Mouse (Mus musculus) lung, embryonic 16.5 days (tissue): ENCODE data around the gene Ccdc13. TPM values are rescaled to one million over a fixed set of nuclear protein-coding genes. Genes with fewer than 3 reads are reported as not detected.

Source experiments
- ATAC-seq: fragments of 200-750 bp; cut with Nextera tagmentation; 2 replicates; pipeline ENCODE4 v1.8.0; 2017; ENCODE audit warnings: low read depth, mild to moderate bottlenecking, moderate library complexity
- H3K27ac ChIP-seq: fragments of 300-500 bp; sonication (generic); 2 replicates; pipeline ENCODE4 v1.5.1; 2014; ENCODE audit warnings: mild to moderate bottlenecking, control low read depth, low read length
- H3K27me3 ChIP-seq: fragments of 300-500 bp; sonication (generic); 2 replicates; pipeline ENCODE4 v1.6.1; 2014; ENCODE audit warnings: low read depth, low read length, mixed read lengths; ENCODE audit not compliant: control insufficient read depth, insufficient read depth
- H3K36me3 ChIP-seq: fragments of 300-500 bp; sonication (generic); 2 replicates; pipeline ENCODE4 v1.6.1; 2014; ENCODE audit warnings: low read length; ENCODE audit not compliant: control insufficient read depth, insufficient read depth
- H3K4me1 ChIP-seq: fragments of 300-500 bp; sonication (generic); replicated peaks from 2 replicates; pipeline ENCODE4 v1.6.1; 2014; ENCODE audit warnings: low read length, mixed read lengths; ENCODE audit not compliant: control insufficient read depth, insufficient read depth
- H3K4me2 ChIP-seq: fragments of 300-500 bp; sonication (generic); 2 replicates; pipeline ENCODE4 v1.6.1; 2014; ENCODE audit warnings: low read depth, low read length, control low read depth
- H3K4me3 ChIP-seq: fragments of 300-500 bp; sonication (generic); 2 replicates; pipeline ENCODE4 v1.5.1; 2014; ENCODE audit warnings: mild to moderate bottlenecking, low read length, control low read depth
- H3K9ac ChIP-seq: fragments of 300-500 bp; sonication (generic); 2 replicates; pipeline ENCODE4 v1.6.1; 2014; ENCODE audit warnings: low read length, control low read depth
- H3K9me3 ChIP-seq: fragments of 300-500 bp; sonication (generic); 2 replicates; pipeline ENCODE4 v1.6.1; 2016; ENCODE audit warnings: low read length; ENCODE audit not compliant: control insufficient read depth
- WGBS: fragments of 180-500 bp; shearing (Covaris S2); extraction: QIAGEN DNeasy Blood & Tissue Kit; methylation state at CpG from one replicate; pipeline ENCODE4 v1.1.7; 2014; 5-methylcytosine and 5-hydroxymethylcytosine counted together
- polyA plus RNA-seq: library from polyadenylated mRNA; unstranded; fragments of >200 nt; fragmentation: Nextera tagmentation; extraction: Ambion mirVana; gene quantifications from 2 replicates; pipeline ENCODE4 v1.2.1, GENCODE M21; 2015

The Ccdc13 gene
- polyA plus RNA-seq, 1 experiment from 2014 or later, result 2.0 TPM

GRCm38 (mm10) chr9:121830956-121831293 is 8.3 kb downstream of the Ccdc13 start:
- Histone ChIP-seq H3K9ac (no peak overlapping the region), H3K36me3 (no peaks in the 10 kb centered on the region), H3K27me3 (no peaks in the 10 kb centered on the region), H3K27ac (no peak overlapping the region), H3K4me3 (no peak overlapping the region), H3K4me1 (no peaks in the 10 kb centered on the region), H3K4me2 (no peak overlapping the region), H3K9me3 (no peaks in the 10 kb centered on the region)
- ATAC-seq, result peak; percentile 41; the same call in 1 of the 2 replicates
- WGBS, result 14% methylated on average over 6 of the region's 6 CpGs

DNA sequence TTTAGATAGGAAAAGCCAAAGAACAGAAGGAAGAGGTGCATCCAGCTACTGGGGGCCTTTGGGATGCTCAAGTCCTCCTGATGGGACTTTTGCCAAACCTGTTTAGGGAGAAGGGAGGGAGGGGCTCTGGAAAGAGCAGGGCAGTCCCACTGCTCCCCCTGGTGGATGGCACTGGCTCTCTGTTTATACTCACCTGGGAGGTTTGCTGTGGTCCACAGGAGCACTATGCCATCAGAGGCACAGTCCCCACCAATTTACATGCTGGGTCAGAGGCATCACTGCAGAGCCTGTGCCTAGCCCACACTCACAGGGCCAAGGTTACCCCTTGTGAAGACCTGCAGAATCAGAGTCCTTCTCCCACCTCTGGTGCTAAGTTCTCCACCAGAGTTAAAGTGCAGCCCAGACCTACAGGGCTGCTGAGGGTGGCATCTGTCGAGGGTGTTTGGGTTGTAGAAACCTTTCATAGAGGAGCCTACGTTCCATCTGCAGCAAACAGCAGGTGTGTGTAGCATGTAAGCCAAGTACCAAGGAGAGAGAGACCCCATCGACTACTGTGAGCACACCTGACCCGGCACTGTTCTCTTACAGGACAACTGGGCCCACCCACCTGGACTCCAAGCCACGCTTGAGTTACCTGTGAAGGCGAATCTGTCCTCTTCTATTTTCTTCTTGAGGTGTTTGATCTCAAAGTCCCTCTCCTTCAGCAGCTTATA is 8.9 kb downstream of the Ccdc13 start:
- 0 out of 2 replicates have a peak, but pooled peaks have one; percentile 13 for ATAC-seq
- Histone ChIP-seq H3K4me2 (no peak overlapping the region), H3K27ac (no peak overlapping the region), H3K4me3 (no peak overlapping the region), H3K9me3 (no peaks in the 10 kb centered on the region), H3K27me3 (no peaks in the 10 kb centered on the region), H3K9ac (no peak overlapping the region), H3K4me1 (no peaks in the 10 kb centered on the region), H3K36me3 (no peaks in the 10 kb centered on the region)
- 70% methylated on average over 6 of the region's 6 CpGs for WGBS

DNA sequence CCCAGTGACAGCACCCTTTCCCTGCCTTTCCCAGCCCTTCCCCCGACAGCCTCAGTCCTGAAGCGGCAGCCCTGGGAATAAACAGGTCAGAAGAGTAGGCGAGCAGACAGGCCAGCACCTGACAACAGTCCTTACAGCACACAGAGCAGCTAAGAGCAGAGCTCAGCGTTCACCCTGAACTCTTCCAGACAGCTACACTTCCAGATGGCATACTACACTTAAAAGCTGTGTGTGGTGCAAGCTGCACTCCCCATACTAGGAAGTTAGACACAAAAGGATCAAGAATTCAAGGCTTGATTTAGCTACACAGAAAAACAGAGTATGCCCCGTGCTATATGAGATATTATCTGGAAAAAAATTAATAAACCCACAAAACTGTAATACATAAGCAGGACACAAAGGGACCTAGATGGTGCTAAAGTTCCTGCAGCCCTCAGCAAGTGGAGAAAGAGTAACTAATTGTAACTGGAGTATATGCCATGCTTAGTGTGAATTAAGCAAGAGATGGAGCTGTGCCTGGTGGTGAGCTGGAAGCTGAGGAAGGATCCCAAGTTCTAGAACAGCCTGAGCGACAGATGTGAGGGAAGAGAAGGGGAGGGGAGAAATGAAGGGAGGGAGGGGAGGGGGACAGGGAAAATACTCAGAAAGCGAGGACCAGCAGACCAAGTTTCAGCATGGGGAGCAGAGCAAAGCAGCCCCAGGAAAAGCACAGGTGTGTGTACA is 9.8 kb downstream of the Ccdc13 start:
- Histone ChIP-seq H3K9me3 (no peaks in the 10 kb centered on the region), H3K27me3 (no peaks in the 10 kb centered on the region), H3K36me3 (no peaks in the 10 kb centered on the region), H3K4me1 (no peaks in the 10 kb centered on the region), H3K9ac (no peak overlapping the region), H3K4me2 (no peak overlapping the region), H3K27ac (no peak overlapping the region), H3K4me3 (no peak overlapping the region)
- no peak for ATAC-seq
- 49% methylated on average over 7 of the region's 7 CpGs for WGBS

DNA sequence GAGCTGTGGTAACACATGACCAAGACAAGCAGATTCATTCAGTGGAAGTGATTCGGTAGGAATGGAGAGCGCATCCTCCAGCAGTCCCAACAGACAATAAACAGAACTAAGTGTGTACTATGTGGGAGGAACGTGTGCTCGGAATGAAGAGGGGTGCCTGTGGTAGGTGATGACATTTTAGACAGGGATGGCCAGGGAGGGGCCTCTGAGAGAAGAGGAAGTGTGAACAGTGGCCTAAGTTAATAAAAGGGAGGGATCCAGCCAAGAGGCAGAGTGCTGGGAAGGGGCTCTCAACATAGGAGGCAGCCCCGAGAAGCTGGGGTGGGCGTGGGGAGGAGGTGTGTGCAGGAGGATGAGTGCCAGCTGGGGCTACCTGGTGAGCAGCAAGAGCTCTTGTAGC is 10.9 kb downstream of the Ccdc13 start:
- Histone ChIP-seq H3K36me3 (no peaks in the 10 kb centered on the region), H3K4me3 (no peak overlapping the region), H3K4me1 (no peaks in the 10 kb centered on the region), H3K9me3 (no peaks in the 10 kb centered on the region), H3K27me3 (no peaks in the 10 kb centered on the region), H3K9ac (no peak overlapping the region), H3K4me2 (no peak overlapping the region), H3K27ac (no peak overlapping the region)
- no peak for ATAC-seq
- WGBS, result 38% methylated on average over 6 of the region's 6 CpGs

DNA sequence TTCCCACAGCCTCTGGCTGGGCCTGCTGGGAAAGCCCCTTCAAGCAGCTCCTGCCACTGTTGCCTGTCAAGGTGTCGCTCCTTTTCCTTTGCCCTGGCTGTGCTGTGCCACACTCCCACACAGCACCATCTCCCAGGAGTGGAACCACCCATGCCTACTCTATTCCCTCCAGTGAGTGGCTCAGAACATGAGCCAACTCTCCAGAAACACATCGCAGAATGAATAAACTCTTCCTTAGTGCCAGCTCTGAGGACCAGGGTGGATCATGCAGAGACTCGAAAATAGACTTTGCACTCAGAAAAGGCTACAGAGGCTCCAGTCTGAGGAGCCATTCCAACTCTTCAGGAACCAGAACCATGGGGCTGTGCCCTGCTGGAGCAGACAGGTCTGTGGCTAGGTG is 12.9 kb downstream of the Ccdc13 start:
- H3K9ac ChIP-seq, result no peak overlapping the region
- H3K9me3 ChIP-seq, result no peaks in the 10 kb centered on the region
- H3K27me3 ChIP-seq, result no peaks in the 10 kb centered on the region
- no peak overlapping the region for H3K4me2 ChIP-seq
- WGBS, result 90% methylated on average over 3 of the region's 3 CpGs
- H3K27ac ChIP-seq, result no peak overlapping the region
- H3K36me3 ChIP-seq, result no peaks in the 10 kb centered on the region
- H3K4me3 ChIP-seq, result no peak overlapping the region
- no peak for ATAC-seq
- peaks cover 3% of the 10 kb centered on the region for H3K4me1 ChIP-seq

DNA sequence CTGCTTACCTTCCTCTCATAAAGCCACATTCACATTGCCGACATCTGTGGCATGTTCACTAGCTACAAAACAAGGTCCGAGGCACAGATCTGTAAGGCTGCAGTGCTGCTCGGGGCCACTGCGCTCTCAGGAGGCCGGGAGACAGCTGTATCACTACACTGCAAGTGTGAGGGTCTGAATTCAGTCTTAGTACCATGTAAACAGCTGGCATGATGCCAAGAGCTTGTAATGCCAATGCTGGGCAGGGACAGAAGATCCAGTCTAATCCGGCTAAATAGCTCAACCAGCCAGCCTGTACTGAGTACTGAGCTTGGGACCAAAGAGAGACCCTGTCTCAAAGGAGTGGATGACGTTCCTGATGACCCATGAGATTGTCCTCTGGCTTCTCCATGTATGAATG is 15.3 kb downstream of the Ccdc13 start:
- no peak overlapping the region for H3K4me3 ChIP-seq
- H3K4me1 ChIP-seq, result peaks cover 5% of the 10 kb centered on the region
- H3K27ac ChIP-seq, result no peak overlapping the region
- H3K27me3 ChIP-seq, result no peaks in the 10 kb centered on the region
- no peak overlapping the region for H3K4me2 ChIP-seq
- WGBS, result 82% methylated on average over 7 of the region's 7 CpGs
- no peaks in the 10 kb centered on the region for H3K9me3 ChIP-seq
- H3K9ac ChIP-seq, result no peak overlapping the region
- no peak for ATAC-seq
- H3K36me3 ChIP-seq, result no peaks in the 10 kb centered on the region

DNA sequence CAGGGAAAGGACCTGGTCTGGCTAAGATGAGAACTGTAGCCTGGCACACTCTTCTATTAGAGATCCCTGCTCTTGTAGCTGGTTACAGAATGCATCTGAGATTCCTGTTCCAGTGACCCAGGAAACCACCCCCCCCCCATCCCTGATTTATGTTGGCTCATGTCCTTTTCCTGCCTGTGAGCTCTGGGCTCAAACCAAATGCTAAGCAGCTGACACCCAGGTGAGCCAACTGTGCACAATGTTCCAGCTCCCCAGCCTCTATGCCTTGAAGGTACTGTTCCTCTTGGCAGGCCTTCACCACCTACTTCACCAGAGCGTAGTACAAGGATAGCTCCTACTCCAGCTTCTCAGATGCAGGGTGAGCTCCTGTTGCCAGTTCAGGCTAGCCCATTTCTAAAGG is 16.2 kb downstream of the Ccdc13 start:
- no peak overlapping the region for H3K27ac ChIP-seq
- WGBS, result 91% methylated on average over 1 of the region's 1 CpGs
- no peak overlapping the region for H3K4me3 ChIP-seq
- no peak for ATAC-seq
- H3K36me3 ChIP-seq, result no peaks in the 10 kb centered on the region
- no peaks in the 10 kb centered on the region for H3K27me3 ChIP-seq
- H3K4me2 ChIP-seq, result no peak overlapping the region
- H3K9ac ChIP-seq, result no peak overlapping the region
- no peaks in the 10 kb centered on the region for H3K9me3 ChIP-seq
- peaks cover 5% of the 10 kb centered on the region for H3K4me1 ChIP-seq

DNA sequence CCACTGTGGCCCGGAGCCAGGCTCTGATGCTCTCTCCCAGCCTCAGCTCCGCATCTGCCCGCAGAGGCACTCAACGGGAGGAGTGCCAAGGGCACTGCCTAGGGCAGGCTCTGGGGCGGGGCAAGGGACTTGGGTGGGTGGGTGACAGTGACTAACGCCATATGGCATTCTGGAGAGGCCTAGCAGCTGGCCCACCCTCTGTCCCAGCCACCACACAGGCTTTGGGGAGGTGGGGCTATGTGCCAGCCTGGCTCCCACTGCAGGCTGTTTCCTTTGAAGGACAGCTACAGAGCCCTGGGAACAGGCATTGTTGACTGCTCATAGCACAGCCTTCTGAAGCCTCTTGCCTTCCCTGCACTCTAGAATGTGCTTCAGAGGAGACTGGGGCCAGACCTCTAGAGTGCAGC is 16.7 kb downstream of the Ccdc13 start:
- H3K4me2 ChIP-seq, result no peak overlapping the region
- H3K27me3 ChIP-seq, result no peaks in the 10 kb centered on the region
- no peak overlapping the region for H3K9ac ChIP-seq
- no peak overlapping the region for H3K4me3 ChIP-seq
- no peaks in the 10 kb centered on the region for H3K9me3 ChIP-seq
- no peaks in the 10 kb centered on the region for H3K36me3 ChIP-seq
- no peak overlapping the region for H3K27ac ChIP-seq
- 52% methylated on average over 6 of the region's 6 CpGs for WGBS
- peaks cover 5% of the 10 kb centered on the region for H3K4me1 ChIP-seq
- peak; percentile 77 for ATAC-seq

- H3K4me2 ChIP-seq, result no peak overlapping the region
- no peak for ATAC-seq
- H3K9me3 ChIP-seq, result no peaks in the 10 kb centered on the region
- no peak overlapping the region for H3K9ac ChIP-seq
- H3K27ac ChIP-seq, result no peak overlapping the region
- H3K36me3 ChIP-seq, result no peaks in the 10 kb centered on the region
- H3K4me3 ChIP-seq, result no peak overlapping the region
- WGBS, result 70% methylated on average over 5 of the region's 5 CpGs
- H3K27me3 ChIP-seq, result no peaks in the 10 kb centered on the region
- H3K4me1 ChIP-seq, result peaks cover 5% of the 10 kb centered on the region
Observed at GRCm38 (mm10) chr9:121820765-121821164, 18.5 kb downstream of the Ccdc13 start.
